Mouse (Mus musculus): ENCODE measurements around the gene Coq6.
"Not testable (repeated sequence)": the region's sequence is repeated elsewhere in the genome, so short reads cannot be mapped to it uniquely, and the experiment has no call there.

The Coq6 gene

DNA sequence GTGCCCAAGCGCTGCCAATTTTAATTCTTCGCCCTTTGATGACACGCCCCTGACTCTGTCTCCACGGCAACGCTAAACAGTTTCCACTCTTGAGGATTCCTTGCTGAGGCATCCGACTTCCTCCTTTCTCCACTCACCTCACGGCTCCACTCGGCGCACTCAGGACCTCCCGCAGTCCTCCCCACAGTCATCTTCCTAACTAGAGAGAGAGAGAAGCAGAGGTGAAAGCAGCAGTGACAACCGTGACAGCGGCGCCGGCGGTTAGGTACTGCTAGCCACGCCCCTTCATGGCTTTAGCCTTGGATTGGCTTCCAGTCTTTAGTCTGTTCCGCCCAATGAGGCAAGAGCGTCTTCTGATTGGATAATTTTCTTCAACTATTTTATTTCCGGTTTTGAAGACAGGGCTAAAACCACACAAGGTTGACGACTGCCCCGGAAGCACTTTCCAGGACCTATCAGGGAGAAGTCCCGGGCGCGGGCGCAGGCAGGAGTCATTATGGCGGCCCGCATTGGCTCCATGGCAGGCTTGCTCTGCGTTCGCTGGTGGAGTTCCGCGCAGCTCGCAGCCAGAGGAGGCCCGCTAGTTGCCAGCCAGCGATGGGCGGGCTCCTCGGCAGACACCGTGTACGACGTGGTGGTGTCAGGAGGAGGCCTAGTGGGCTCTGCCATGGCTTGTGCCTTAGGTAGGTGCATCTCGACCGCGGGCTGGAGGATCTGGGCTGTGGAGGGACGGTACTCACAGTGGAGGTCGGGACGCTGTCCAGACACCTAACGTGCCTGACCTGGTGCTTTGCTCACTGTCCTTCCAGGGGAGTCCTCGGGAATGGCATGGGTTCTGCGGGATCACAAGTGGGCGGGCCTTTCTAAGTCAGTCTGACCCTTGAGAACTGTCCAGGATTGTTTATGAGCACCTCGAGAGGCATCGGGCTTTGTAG, at the start of gene Coq6, which contains the start of gene Fam161b:
Coq6 (plus strand) TSS at position 103 of the 935 bp plus-strand sequence.
Fam161b (minus strand) TSS at position 279 of the 935 bp plus-strand sequence.
- DNase-seq (ENCODE audit: low read depth, low spot score): peak; percentile 98

- DNase-seq (ENCODE audit: low read depth, low spot score): no peak
Observed at GRCm38 (mm10) chr12:84316006-84316405, 45.5 kb upstream of the Coq6 start.

- peak; percentile 83 for DNase-seq (ENCODE audit: low read depth, low spot score)
Observed at GRCm38 (mm10) chr12:84316721-84317621, 44.5 kb upstream of the Coq6 start, which contains the start of gene Zfp410. Zfp410 (plus strand) TSS chr12:84316852.

DNA sequence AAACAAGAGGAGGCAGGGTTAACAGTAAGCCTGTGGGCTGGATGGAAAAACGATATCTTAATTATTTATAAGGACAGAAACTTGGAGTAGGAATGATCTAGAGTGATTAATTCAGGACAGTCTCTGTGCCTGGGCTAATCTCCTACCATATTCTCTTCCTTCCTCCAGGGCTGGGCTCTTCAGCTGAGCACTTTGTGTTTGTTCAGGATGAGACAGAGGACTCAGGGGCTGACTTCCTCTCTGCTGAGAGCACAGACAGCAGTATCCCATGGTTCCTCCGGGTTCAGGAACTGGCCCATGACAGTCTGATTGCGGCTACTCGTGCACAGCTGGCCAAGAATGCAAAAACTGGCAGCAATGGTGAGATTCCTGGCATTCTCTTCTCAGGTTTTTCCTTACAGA, 34.3 kb upstream of the Coq6 start:
- no peak for DNase-seq (ENCODE audit: low read depth, low spot score)

DNA sequence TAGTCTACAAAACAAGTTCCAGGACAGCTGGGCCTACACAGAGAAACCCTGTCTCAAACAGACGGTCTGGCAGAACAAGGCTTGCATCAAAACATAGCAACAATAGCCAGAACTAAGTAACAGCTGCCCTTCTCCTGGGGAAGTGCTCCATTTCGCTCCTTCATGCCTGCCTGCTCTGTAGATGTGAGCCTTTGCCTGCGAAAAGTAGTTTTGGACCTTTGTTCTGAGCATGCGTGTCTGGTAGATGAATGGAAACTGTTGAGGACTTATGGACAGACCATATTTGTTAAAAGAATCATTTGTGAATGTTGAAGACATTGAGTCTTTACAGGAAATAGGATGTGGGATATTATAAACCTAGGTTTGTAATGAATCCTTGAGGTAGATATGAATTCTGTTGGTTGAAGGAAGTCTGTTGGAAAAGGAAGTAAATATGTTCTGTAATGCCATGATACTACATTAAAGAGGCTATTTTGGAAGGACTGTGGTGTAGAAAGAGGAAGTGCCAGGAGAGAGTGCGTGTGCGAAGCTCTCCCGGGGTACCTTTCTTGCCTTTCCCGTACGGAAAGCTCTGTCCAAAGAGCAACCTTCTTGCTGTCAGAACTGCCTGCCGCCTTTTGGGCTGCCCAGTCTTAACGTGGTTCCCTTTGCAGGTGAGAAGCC, 24.4 kb upstream of the Coq6 start:
- DNase-seq (ENCODE audit: low read depth, low spot score): no peak

DNA sequence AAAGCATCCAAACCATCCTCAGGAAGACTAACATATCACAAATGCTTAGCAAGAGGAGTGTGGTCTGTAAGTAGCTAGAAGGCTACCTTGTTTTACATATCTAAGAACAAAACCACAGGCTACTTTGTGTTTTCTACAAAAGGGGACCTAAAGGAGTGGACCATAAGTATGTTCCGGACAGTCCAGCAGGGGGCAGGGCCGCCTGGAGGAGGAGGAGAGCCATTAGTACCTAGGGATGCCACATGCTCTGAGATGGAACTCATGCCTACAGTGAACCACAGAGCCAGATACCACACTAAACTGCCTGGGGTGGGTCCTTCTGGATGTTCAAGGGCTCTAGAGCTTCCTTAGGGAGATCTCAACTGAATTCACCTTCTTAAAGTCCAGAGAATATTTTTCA, 14.3 kb upstream of the Coq6 start:
- peak; percentile 48 for DNase-seq (ENCODE audit: low read depth, low spot score)

- not testable (repeated sequence) for DNase-seq (ENCODE audit: low read depth, low spot score)
Observed at GRCm38 (mm10) chr12:84358699-84359098, 2.8 kb upstream of the Coq6 start.

DNA sequence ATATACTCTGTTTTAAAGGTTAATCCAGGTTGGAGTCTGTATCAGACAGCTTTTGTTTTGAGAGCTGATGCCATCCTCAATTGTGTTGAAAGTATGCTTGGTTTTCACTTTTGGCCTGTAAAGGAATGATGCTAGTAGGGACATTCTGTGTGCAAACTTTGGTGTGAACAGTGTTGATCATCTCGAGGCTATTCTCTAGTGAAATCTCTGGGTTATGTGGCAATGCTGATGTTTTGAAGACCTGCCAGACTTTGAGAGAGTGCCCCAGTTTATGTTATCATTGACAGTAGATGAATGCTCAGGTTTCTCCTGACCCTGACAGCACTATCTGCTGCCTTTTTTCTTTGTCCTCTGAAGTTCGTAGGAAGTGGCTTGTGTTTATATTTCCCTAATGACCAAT, 1.4 kb downstream of the Coq6 start:
- no peak for DNase-seq (ENCODE audit: low read depth, low spot score)

- DNase-seq (ENCODE audit: low read depth, low spot score): peak; percentile 27
Observed at GRCm38 (mm10) chr12:84364291-84364690, 2.8 kb downstream of the Coq6 start.

DNA sequence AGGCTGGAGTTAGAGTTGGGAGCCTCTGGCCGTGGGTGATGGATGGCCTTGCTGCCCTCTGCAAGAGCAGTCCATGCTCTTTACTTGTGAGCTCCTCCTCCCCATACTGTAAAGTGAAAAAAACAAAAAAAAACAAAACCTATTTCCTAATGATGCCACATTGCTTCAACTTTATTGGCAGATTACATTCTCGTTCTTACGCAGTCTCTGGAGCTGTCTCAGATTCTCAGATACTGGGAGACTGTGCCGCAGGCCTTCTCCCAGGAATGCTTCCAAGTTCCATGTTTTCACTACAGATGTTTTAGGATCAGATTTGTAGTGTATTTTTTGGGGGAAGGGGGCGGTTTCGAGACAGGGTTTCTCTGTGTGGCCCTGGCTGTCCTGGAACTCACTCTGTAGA, 3.7 kb downstream of the Coq6 start:
- no peak for DNase-seq (ENCODE audit: low read depth, low spot score)

DNA sequence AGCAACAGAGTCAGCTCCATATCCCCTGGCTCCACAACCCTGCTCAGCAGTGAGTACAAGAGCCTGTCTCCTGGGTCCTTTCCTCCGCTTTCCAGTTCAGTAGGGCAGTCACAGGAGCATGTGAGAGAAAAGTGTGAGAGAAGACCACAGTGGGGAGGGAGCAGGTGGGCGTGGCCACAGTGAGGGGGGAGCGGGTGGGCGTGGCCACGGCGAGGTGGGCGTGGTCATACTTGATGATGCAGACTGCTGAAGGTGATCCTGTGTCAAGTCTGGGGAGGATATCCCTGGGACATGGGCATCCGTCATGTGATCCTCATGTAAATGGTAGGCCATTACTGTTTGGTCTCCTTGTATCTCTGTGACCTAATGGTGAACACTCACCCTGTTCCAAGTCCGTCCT, 5.5 kb downstream of the Coq6 start:
- DNase-seq (ENCODE audit: low read depth, low spot score): peak; percentile 72

GRCm38 (mm10) chr12:84371647-84372046, 10.2 kb downstream of the Coq6 start:
- no peak for DNase-seq (ENCODE audit: low read depth, low spot score)

- DNase-seq (ENCODE audit: low read depth, low spot score): no peak
Observed at GRCm38 (mm10) chr12:84373831-84374481, 12.5 kb downstream of the Coq6 start.

GRCm38 (mm10) chr12:84382369-84382768, 20.9 kb downstream of the Coq6 start:
- no peak for DNase-seq (ENCODE audit: low read depth, low spot score)

DNA sequence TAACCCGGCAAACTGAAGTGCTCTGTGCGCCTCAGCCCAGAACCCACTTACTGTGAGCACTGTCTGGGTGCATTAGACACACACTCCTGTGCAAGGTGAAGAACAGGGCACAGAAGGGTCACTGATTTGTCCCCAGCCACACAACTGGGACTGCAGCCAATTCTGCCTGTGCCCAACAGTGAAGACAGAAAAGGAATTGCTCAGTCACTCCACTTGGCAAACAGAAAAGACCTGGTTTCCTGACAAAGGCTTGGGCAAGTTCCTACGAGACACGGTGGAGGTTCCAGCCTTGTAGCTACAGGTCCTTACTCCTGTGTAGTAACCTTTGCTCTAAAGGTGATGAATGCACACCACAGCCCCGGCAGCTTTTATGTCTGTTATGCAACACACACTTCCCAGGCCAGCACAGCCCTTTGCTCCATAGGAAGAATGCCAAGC, 23.2 kb downstream of the Coq6 start:
- no peak for DNase-seq (ENCODE audit: low read depth, low spot score)

- DNase-seq (ENCODE audit: low read depth, low spot score): no peak
Observed at GRCm38 (mm10) chr12:84385408-84385807, 24.0 kb downstream of the Coq6 start.

DNA sequence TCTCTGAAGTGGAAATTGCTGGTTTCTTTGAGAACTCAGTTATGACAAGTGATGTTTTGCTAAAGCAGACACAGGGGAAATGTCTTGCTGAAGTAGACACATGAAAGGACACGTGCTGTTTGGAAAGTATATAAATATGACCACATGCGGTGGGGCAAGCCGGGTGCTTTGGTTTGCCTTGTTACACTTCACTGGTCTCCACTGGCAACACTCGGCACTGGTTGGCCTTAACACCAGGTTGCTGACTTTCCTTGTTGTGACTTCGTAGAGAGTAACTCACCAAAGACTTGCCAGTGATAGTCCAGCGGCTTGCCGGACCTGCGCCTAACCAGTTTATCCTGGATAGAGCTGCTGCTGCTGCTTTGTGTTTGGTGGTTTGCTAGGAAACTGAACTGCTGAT, 26.6 kb downstream of the Coq6 start:
- DNase-seq (ENCODE audit: low read depth, low spot score): no peak

DNA sequence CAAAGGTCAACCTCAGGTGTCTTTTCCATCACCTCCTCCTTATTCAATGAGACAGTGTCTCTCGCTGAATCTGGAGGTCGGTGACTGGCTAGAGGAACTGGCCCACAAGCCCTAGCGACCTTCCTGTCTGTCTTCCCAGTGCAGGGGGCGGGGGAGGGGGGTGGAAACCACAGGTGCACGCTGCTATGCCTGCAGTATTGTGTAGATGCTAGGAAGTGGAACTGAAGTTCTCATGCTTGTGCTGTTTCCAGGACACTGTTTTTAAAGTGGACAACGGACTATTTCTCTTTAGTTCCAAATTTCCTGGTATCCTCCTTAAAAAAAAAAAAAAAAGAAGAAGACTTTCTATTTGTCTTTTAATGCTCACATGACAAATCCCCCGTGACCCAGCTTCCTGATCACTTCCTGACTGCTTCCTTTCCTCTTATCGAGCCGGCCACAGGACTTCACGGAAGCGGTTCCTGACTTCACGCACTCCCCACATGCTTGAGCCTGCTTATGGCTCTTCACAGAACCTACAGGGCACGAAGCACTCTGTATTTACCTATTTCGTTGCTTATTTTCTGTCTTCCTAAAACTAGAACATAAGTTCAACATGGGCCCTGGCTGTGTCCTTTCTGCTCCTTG, 27.4 kb downstream of the Coq6 start:
- peak; percentile 31 for DNase-seq (ENCODE audit: low read depth, low spot score)

GRCm38 (mm10) chr12:84390336-84390735, 28.9 kb downstream of the Coq6 start:
- no peak for DNase-seq (ENCODE audit: low read depth, low spot score)

DNA sequence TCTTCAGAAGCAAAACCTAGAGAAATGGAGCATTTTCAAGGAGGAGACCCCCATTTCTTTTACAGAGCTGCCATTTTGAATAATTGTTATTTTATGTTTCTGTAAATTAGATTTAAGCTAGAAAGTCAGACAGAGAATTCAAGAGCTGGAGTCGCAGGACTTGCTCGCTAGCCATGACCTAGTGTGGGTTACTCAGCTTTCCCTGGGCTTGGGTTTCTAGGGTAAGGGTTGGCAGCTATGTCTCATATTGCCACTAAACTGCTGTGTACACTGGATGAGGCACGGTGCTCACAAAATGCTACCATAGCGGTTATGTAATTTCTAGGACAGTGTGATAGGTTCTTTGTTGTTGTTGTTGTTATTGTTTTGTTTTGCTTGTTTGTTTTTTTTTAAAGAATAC, 31.2 kb downstream of the Coq6 start:
- DNase-seq (ENCODE audit: low read depth, low spot score): no peak

- DNase-seq (ENCODE audit: low read depth, low spot score): no peak
Observed at GRCm38 (mm10) chr12:84393847-84394246, 32.4 kb downstream of the Coq6 start.

Data from ES-CJ7 (cell line).